Mouse (Mus musculus): ENCODE measurements at regions not wholly inside any gene's neighbourhood (a gene's known extent, or its start where the extent isn't known, plus 50 kb on each side); places are given as distances from the start of the nearest gene placed in this dataset.

DNA sequence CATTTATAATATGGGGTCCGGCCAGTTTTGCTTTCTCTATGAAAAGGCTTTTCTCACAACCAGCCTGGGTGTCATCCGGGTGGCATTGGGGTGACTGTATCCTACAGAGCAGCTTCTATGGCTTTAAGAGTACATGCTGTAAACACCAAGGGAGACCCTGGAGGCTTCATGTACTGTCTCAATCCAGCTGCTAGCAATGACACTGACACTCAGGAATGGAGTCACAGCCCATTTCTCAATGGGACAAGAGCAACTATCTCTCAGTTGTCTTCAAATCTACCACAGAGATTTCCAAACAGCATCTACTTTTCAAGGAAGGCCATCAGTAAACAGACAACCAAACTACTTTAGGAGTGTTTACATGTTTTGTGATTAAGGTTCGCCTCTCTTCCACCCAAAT lies 397.5 kb downstream of the Adamts20 start:
- no peak for DNase-seq (ENCODE audit: low spot score)

DNA sequence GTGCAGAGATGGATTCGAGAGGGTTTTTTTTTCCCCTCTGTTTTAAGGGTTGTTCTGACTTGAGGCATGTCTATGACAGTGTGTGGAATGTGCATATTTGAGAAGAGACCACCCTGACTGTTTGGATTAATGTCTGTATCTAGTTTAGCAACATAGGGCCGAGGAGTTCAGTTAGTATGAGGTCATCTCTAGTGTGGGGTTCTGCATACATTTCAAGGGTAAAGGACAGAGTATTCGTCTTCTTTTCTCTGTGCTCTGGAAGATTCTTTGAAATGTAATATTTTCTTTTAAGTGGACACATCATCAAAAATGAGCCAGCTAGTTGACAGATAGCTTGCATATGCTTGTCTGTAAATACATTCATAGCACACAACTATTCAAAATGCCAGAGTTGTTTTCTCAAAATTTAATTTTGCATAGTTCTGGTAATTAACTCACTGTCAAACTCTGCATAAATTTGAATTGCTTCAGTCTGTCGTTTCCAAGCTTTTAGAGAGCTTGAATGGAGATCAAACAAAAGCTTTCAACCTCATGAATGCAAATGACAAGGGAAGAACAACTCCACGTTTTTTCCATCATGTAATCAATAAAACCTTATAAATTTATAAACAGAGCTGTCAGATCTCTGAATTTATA lies 415.5 kb downstream of the Adamts20 start:
- no peak for DNase-seq (ENCODE audit: low spot score)

DNA sequence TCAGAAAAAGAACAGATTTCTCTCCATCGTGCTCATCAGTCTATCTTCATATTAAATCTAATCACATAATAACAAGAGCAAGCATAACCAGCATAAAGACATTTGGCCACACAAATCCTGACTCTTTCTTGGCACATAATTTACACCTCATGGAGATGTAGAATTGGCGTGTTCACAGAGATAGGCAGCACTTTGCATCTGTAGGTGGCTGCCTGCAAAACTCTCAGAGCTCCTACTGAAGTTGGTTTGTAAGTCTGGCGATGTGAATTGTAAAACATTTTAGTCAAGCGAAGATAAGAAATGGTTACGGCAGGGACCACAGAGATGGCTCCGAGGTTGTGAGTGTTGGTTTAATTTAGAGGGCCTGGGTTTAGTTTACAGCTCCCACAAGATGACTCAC lies 419.0 kb downstream of the Adamts20 start:
- no peak for DNase-seq (ENCODE audit: low spot score)

DNA sequence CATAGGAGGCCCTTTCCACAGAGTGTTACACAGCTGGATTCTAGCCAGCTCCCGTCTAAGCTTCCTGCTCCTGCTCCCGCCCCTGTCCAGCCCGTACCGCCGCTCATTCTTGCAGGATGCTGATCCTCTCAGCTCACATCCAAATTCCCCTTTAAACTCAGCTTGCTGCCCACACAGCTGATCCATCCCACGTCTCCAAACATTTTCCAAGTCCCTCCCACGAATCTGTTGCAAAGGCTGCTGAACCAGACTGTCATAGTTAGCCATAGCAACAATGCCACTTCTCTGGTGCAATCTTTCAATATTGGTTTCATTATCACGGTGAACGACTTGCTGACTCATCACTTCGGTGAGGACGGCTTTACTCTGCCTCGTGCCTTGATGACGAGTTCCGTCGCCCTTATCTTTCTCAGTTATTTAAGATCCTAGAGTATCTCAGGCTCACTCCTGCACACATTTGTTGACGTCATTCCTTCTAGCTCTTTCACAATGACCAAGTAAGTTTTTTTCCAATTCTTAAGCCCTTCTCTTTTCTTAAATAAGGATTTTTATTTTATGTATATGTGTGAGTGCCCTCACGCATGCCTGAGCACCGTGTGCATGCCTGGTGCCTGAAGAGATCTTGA lies 420.0 kb downstream of the Adamts20 start:
- no peak for DNase-seq (ENCODE audit: low spot score)

DNA sequence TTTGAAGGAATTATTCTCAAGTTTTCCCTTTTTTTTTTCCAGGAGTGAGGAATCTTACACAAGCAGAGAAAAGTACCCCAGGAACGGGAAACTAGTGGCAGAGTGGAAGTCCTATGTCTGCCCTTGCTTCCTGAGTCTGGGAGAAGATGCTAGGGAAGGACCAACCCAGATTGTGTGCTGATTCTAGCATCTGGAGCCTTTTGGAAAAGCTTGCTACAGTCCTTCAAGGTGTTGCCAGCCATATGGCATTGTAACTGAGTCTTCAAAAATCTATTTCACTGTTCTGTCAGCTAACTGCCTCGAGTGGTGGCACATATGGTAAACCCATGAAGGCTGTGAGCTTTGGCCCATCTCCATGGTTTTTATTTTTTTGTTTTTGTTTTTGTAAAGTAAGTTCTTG lies 432.3 kb downstream of the Adamts20 start:
- no peak for DNase-seq (ENCODE audit: low spot score)

DNA sequence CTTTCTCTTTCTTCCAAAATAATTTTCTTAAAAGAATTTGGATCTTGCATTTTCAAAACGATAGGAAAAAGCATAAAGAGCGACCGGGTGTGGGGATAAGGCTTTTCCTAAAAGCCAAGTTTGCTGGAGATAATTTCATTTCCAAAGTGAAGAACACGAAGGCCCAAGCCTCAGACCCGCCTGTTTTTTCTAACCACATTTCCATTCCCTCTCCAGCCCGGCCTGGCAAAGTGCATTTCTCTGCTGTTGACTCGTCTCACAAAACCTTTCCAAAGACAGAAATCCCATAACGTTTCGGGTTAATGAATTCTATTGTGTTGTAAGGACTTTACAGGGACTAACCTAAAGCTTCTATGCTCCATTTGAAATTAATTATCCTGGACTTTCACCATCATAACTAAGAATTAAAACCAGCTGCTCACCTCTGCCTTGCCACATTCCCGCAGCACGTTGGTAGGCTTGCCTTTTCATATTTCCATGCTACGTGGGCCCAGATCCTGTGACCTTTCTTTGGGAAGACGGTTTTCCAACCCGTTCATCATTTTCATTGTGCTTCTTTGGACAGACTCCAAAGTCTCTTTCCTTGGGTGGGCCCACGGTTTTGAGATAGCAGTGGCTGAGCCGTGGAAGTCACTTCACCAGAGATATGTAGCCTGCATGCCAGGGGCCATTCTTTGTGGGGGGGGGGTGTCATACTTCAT lies 430.5 kb upstream of the Prickle1 start:
- no peak for DNase-seq (ENCODE audit: low spot score)

DNA sequence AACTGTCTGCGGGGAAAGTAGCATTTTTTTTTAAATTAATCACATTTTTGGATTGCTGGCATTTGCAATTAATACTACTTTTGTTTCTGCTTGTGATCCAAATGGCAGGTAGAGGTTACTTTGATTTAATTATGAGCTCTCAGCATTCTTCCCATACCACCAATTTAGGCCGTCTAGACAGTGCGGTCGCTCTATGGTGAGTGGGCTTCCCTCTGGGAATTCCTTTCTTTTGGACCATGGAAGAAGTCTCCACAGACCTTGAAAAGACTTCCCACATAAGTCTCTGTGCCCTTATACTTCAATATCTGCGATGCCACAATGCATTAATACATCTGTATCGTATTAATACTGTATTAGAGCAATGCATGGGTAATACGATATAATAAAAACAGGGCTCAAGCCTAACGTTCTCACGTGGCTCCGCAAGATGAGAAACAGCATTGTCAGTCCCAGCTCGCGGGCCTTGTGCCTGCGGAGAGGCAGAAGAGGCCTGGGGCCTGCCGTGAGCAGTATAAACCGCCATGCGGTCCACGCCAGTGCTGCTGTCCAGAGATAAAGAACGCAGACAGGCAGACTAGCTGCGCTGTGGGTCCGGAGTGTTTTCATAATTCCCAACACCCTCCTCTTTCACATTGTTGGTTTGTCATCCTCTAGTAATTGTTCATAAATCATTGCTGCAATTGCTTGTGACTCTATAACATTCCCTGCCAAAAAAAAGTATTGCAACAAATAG lies 429.7 kb upstream of the Prickle1 start:
- peak; percentile 18 for DNase-seq (ENCODE audit: low spot score)

DNA sequence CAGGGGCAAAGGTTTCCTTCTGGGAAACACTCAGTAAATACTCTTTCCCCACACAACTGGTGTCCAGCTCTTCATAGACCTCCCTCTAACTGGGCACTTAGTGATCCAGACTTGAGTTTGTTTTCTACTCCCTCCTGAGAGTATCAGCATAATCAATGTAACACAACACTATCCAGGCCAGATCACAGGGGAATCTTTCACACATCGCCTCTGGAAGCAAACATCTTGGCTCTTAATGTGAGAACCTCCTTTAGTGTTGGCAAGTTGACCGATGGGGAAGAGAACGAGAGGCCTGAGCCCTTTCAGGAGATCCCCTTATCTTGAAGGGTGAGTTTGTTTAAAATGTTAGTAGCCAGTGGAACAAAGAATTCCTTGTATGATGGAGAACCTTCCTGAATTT lies 429.1 kb upstream of the Prickle1 start:
- DNase-seq (ENCODE audit: low spot score) = peak; percentile 13

DNA sequence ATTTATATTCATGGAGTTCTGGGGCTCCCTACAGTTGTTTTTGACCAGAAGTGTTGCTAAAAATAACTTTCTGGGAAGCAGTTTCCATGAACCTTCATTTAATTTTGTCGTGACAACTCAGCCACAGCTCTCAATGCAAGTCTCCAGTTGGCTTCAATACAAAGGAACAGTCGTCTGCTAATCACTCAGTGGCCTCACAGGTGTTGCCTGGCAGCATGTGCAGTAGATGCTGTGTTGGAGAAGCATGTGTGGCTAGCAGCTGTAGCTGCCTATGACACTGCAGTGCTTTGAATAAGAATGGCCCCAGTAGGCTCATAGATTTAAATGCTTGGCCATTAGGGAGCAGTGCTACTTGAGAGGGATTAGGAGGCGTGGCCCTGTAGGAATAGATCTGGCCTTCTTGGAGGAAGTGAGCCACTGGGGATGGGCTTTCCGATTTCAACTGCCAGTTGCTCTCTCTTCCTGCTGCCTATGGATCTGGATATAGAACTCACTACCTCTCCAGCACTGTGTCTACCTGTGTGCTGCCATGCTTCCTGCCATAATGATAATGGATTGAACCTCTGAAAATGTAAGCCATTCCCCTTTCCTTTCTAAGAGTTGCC lies 428.5 kb upstream of the Prickle1 start:
- no peak for DNase-seq (ENCODE audit: low spot score)

DNA sequence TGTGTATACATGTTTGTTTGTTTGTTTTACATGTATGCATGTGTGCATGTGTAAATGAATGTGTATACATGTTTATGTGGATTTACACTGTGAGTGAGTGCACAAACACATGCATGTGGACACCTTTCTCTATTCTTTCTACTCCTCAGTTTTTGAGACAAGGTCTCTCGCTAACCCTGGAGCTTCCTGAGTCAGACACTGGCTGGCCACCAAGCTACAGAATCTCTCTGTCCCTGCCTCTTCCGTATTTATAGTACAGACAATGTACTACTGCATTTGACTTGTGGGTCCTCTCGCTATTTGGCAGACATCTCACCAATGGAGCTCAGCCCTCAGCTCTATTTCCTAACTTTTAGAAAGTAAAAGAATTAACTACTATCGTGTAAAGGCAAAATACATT lies 427.8 kb upstream of the Prickle1 start:
- no peak for DNase-seq (ENCODE audit: low spot score)

DNA sequence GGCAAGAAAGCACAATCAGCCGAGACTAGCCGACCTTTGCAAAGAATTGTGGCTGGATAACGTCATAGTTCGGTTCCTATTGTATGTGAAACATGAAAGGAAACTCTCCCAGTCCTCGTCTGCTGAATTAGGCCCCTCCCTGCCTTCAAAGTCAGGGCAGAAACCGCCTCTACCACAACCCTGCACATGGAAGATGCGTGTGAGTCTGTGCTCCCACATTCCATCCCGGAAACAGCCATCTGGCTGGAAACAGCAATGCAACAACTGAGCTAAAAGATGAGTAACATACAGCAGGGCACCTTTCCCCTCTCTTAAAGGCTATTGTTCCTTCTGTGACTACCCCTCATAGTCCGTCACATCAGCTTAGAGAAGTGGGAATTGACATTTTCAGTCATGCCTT lies 422.1 kb upstream of the Prickle1 start:
- no peak for DNase-seq (ENCODE audit: low spot score)

DNA sequence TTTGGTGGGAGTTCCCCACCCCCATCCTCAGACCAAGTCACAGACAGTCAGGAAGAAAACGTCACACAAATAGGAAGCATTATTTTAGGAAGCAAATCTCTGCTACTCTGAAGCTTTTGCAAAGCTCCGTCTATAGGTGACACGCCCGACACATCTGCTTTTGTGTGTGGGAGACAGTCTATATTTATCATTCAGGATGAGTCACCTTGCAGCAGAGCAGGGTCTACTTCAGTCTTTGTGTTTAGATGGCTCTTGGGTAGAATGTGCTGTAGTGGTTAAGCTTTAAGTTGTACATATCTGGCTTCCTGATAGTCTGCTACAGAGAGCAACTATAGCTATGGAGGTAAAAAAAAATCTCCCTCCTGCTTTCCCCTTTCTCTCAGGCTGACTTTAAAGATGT lies 415.8 kb upstream of the Prickle1 start:
- DNase-seq (ENCODE audit: low spot score) = no peak

DNA sequence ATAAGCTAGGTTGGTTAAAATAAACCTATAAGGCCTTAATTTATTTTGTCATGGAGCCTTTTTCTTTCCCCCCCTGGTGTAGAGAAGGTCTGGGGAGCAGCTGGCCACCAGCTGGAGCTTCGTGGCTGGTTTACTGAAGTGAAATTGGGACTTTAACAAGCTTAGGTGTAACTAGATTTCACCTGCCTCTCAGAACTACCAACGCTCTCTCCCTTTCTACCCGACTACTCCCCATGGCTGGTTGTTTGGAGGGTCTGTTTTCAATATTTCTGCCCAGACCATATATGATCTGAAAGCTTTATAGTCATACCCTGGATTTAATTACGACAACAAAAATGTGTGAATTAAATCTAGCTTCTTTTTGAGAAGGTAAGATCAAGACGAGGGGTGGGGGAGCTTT lies 410.4 kb upstream of the Prickle1 start:
- DNase-seq (ENCODE audit: low spot score) = no peak

DNA sequence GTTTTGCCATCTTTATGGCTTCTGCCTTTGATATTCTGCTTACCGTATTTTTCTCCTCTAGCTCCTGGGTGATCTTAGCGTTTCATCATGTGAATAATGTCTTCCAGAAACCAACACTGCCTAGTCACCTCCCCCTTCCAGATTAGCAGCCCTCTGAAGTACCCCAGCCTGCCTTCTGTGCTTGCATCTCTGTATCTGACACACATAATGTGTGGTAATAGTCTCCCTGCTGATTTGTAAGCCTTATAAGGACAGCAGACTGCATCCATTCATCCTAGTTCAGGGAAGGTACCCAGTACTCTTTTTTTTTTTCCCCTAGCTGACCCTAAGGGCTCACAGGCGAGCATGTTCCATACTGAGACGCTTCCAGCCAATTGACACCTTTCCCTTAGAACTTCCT lies 409.2 kb upstream of the Prickle1 start:
- DNase-seq (ENCODE audit: low spot score) = no peak

DNA sequence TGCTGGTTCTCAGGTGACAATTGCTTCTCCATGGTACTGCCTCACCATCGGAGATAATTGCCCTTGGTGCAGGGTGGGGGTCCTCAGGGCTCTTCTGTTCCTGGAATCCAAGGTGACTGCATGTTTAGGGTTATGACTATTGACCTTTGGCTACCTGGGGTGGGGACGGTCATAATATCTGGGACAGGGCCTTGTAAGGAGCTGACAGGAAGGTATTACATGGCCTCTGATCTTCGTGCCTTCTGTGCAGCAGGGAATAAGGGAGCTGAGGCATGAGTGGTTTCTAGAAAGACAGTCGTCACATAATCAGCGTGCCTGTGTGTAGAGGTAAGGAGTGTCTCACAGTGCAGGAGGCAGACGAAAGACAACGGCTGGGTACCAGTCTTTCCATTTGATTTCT lies 407.5 kb upstream of the Prickle1 start:
- no peak for DNase-seq (ENCODE audit: low spot score)

DNA sequence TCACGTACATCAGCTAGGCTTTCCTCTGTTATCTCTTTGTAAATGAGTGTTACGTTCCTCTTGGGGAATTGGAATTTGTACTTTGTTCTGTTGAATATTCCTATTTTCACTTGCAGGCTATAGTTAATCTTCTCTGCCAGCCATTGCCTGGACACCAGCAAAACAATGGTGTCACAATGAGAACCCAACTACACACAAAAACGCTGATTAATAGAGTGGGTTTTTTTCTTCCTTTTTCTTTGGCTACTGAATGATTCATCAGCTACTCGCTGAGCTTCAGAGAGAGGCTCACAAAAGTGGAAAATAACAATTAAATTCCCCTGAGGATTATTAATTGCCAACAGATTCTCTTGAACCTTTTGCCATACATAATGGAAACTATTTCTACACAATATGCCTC lies 398.9 kb upstream of the Prickle1 start:
- DNase-seq (ENCODE audit: low spot score) = no peak

DNA sequence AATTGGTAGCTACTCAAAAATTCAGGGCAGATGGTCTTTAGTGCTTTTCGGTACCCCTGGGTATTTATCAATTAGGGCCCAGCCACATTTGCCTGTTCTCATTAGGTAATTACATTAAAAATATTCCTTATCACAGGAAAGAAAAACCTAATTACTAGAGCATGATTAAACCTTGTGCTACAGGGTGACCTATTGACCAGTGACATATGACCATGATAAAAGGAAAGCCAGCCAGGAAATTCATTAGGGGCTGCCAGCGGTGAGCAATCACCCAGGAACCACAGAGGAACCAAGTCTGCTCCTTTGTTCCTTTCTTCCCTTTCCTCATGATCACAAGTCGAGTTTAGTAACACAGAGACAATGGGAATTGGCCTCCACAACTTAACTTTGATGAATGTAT lies 394.4 kb upstream of the Prickle1 start:
- no peak for DNase-seq (ENCODE audit: low spot score)

DNA sequence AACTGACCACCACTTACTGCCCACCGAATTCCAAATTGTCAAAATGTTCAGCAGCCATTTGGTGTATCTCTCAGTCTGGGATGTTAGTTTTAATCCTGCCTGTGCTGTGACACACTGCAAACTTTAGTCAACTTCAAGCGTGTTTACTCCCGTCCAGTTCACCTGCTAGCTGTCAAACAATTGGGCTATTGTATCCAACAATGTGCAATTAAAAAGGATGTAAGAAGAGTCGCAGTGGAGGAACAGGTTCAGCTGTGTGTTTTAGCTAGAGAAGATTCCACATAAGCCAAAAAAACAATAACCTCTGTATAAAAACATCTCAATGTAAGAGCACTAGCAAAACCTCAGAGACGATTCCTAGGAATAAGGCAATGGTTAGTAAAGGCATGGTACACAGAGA lies 392.7 kb upstream of the Prickle1 start:
- DNase-seq (ENCODE audit: low spot score) = no peak

DNA sequence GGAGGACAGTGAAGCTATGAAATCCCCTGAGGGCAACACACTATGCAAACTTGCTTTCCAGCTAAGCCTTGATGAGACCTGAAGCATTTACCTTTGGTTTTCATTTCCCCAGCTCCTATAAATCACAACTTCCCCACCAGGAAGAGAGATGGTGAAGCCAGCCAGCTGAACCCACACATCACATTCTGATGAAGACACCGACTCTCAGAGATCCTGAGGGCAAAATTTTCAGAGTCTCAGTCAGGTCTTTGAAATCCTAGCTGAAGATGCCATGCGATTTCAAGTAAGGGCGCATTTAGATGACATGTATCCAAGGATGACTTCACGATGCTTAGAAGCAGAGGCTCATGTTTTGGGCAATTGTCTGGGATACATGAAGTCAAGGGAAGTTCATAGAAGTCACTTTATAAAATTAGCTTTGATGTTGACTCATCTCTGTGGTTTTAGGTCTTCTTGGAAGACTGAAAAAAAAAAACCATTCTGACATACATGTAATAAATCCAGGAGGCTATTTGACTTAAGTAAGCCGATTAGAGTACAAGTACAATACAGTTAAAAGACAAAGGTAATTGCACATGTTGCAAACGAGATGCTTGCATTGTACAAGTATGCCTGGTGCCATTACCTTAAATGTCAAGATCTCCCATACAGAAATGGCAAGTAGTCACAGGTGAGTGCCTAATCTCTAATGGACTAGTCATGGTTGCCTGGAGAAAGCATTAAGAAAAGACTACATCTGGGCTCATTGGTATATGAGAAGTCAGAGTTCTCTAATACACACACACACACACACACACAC lies 391.1 kb upstream of the Prickle1 start:
- DNase-seq (ENCODE audit: low spot score) = no peak

DNA sequence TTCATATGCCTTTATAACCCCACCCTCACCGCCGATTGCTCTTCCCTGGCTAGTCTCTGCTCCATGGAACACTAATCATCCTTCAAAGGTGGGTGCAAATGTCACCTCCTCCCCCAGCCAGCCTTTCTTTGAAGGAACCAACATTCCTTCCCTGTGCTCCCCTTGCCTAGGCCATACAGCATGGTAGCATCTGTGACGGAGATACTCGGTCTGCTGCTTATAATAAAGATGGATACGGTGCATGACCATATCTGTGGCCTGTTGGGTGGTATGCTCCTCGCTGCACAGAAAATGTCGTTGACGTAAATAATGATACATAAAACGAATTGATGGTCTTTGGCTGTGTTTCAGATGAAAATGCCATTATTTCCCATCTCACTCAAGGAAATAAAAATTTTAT lies 386.4 kb upstream of the Prickle1 start:
- DNase-seq (ENCODE audit: low spot score) = no peak

DNA sequence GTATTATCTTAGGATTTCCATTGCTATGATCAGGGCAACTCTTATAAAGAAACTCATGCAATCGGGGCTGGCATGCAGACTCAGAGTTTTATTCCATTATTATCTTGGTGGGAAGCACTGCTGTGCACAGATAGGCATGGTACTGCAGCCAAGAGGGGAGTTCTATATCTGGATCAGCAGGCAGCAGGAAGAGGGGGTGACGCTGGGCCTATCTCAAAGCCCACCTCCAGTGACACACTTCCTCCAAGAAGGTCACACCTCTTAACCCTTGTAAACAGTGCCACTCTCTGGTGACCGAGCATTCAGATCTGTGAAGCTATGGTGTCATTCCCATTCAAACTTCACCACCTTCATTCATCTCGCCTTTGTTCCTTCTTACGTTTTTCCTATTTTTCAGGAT lies 381.8 kb upstream of the Prickle1 start:
- no peak for DNase-seq (ENCODE audit: low spot score)

Data from gastrocnemius, adult 18-20 months (tissue).